Mouse (Mus musculus): ENCODE measurements around the gene Bola1. TPM values are rescaled to one million over a fixed set of nuclear protein-coding genes. Genes with fewer than 3 reads are reported as not detected.
"Not testable (repeated sequence)": the region's sequence is repeated elsewhere in the genome, so short reads cannot be mapped to it uniquely, and the experiment has no call there.

Bola1 gene
- polyA plus RNA-seq (2014; fragmentation: Nextera tagmentation; extraction: Ambion mirVana) = 47.5 and 49.6 TPM in 2 replicates

- no peaks in the 10 kb centered on the region for H3K36me3 ChIP-seq (ENCODE audit: control insufficient read depth, insufficient read depth, low read length)
- under 1% methylated on average over 37 of the region's 37 CpGs for WGBS (ENCODE audit: insufficient replicate concordance)
- peaks cover 17% of the 10 kb centered on the region; the same call in 1 of the 2 replicates for H3K4me1 ChIP-seq (ENCODE audit: control insufficient read depth, insufficient read depth, low read length)
- no peaks in the 10 kb centered on the region for H3K27me3 ChIP-seq (ENCODE audit: control insufficient read depth, insufficient read depth, low read length)
- H3K4me2 ChIP-seq = peak within 1 kb of the TSS; percentile 67
- peak; percentile 76 for ATAC-seq (replicated peaks; ENCODE audit: insufficient number of reproducible peaks, low FRiP score, low TSS enrichment)
- peak within 1 kb of the TSS; percentile 99 for H3K27ac ChIP-seq (ENCODE audit: low read depth, low read length)
- H3K9ac ChIP-seq (ENCODE audit: low read depth, low read length) = peak within 1 kb of the TSS; percentile 97
- H3K4me3 ChIP-seq (ENCODE audit: low read depth, low read length) = peak within 1 kb of the TSS; percentile 66
- no peaks in the 10 kb centered on the region for H3K9me3 ChIP-seq (replicated peaks; ENCODE audit: control insufficient read depth, low read length)
Observed at GRCm38 (mm10) chr3:96219661-96220130, at the start of gene Bola1, which contains the start of gene Hist2h2ab. Gene Bola1, minus strand, starts transcription at chr3:96219709. Gene Hist2h2ab, plus strand, starts transcription at chr3:96219865.

- Histone ChIP-seq H3K4me3 (ENCODE audit: low read depth, low read length) (peak overlapping the region; percentile 39), H3K9ac (ENCODE audit: low read depth, low read length) (peak overlapping the region; percentile 79), H3K27ac (ENCODE audit: low read depth, low read length) (peak overlapping the region; percentile 97), H3K4me2 (peak overlapping the region; percentile 77)
- ATAC-seq (replicated peaks; ENCODE audit: insufficient number of reproducible peaks, low FRiP score, low TSS enrichment) = peak; percentile 13; the same call in 1 of the 2 replicates
- H3K36me3 ChIP-seq (ENCODE audit: control insufficient read depth, insufficient read depth, low read length); H3K4me1 ChIP-seq (ENCODE audit: control insufficient read depth, insufficient read depth, low read length); H3K27me3 ChIP-seq (ENCODE audit: control insufficient read depth, insufficient read depth, low read length); H3K9me3 ChIP-seq (replicated peaks; ENCODE audit: control insufficient read depth, low read length): not testable (repeated sequence)
- under 1% methylated on average over 9 of the region's 44 CpGs for WGBS (ENCODE audit: insufficient replicate concordance)
Observed at GRCm38 (mm10) chr3:96268776-96269378, 49.4 kb upstream of the Bola1 start.

- Histone ChIP-seq H3K4me2 (peak within 1 kb of the TSS; percentile 77), H3K36me3 (ENCODE audit: control insufficient read depth, insufficient read depth, low read length) (no peaks in the 10 kb centered on the region), H3K9me3 (replicated peaks; ENCODE audit: control insufficient read depth, low read length) (no peaks in the 10 kb centered on the region), H3K9ac (ENCODE audit: low read depth, low read length) (peak within 1 kb of the TSS; percentile 79), H3K27me3 (ENCODE audit: control insufficient read depth, insufficient read depth, low read length) (no peaks in the 10 kb centered on the region), H3K4me1 (ENCODE audit: control insufficient read depth, insufficient read depth, low read length) (no peaks in the 10 kb centered on the region; the same call in 1 of the 2 replicates), H3K27ac (ENCODE audit: low read depth, low read length) (peak within 1 kb of the TSS; percentile 97), H3K4me3 (ENCODE audit: low read depth, low read length) (peak within 1 kb of the TSS; percentile 39)
- ATAC-seq (replicated peaks; ENCODE audit: insufficient number of reproducible peaks, low FRiP score, low TSS enrichment) = peak; percentile 52
- 27% methylated on average over 28 of the region's 30 CpGs for WGBS (ENCODE audit: insufficient replicate concordance)
Observed at GRCm38 (mm10) chr3:96268051-96268775, 48.7 kb upstream of the Bola1 start, which contains the start of gene Hist2h3b. Gene Hist2h3b, plus strand, starts transcription at chr3:96268654.

- H3K36me3 ChIP-seq (ENCODE audit: control insufficient read depth, insufficient read depth, low read length) = no peaks in the 10 kb centered on the region
- H3K4me3 ChIP-seq (ENCODE audit: low read depth, low read length) = no peak overlapping the region
- H3K27me3 ChIP-seq (ENCODE audit: control insufficient read depth, insufficient read depth, low read length) = no peaks in the 10 kb centered on the region
- 80% methylated on average over 4 of the region's 4 CpGs for WGBS (ENCODE audit: insufficient replicate concordance)
- H3K4me1 ChIP-seq (ENCODE audit: control insufficient read depth, insufficient read depth, low read length) = no peaks in the 10 kb centered on the region; the same call in 1 of the 2 replicates
- peak overlapping the region; percentile 61 for H3K4me2 ChIP-seq
- ATAC-seq (replicated peaks; ENCODE audit: insufficient number of reproducible peaks, low FRiP score, low TSS enrichment) = no peak
- peak overlapping the region; percentile 82 for H3K27ac ChIP-seq (ENCODE audit: low read depth, low read length)
- H3K9me3 ChIP-seq (replicated peaks; ENCODE audit: control insufficient read depth, low read length) = no peaks in the 10 kb centered on the region
- H3K9ac ChIP-seq (ENCODE audit: low read depth, low read length) = no peak overlapping the region
Observed at GRCm38 (mm10) chr3:96267541-96267940, 48.0 kb upstream of the Bola1 start.

GRCm38 (mm10) chr3:96266132-96266710 lies 46.7 kb upstream of the Bola1 start:
- Histone ChIP-seq H3K27me3 (ENCODE audit: control insufficient read depth, insufficient read depth, low read length) (no peaks in the 10 kb centered on the region), H3K27ac (ENCODE audit: low read depth, low read length) (no peak overlapping the region), H3K9me3 (replicated peaks; ENCODE audit: control insufficient read depth, low read length) (no peaks in the 10 kb centered on the region), H3K4me3 (ENCODE audit: low read depth, low read length) (no peak overlapping the region), H3K4me2 (no peak overlapping the region), H3K9ac (ENCODE audit: low read depth, low read length) (no peak overlapping the region), H3K36me3 (ENCODE audit: control insufficient read depth, insufficient read depth, low read length) (no peaks in the 10 kb centered on the region), H3K4me1 (ENCODE audit: control insufficient read depth, insufficient read depth, low read length) (peaks cover 5% of the 10 kb centered on the region)
- no peak for ATAC-seq (replicated peaks; ENCODE audit: insufficient number of reproducible peaks, low FRiP score, low TSS enrichment)
- WGBS (ENCODE audit: insufficient replicate concordance) = 60% methylated on average over 8 of the region's 8 CpGs

- peaks cover 5% of the 10 kb centered on the region for H3K4me1 ChIP-seq (ENCODE audit: control insufficient read depth, insufficient read depth, low read length)
- H3K4me2 ChIP-seq = peak overlapping the region; percentile 87; the same call in 1 of the 2 replicates
- no peak overlapping the region for H3K4me3 ChIP-seq (ENCODE audit: low read depth, low read length)
- peak overlapping the region; percentile 98; the same call in 1 of the 2 replicates for H3K27ac ChIP-seq (ENCODE audit: low read depth, low read length)
- H3K9me3 ChIP-seq (replicated peaks; ENCODE audit: control insufficient read depth, low read length) = no peaks in the 10 kb centered on the region
- no peaks in the 10 kb centered on the region for H3K27me3 ChIP-seq (ENCODE audit: control insufficient read depth, insufficient read depth, low read length)
- no peak for ATAC-seq (replicated peaks; ENCODE audit: insufficient number of reproducible peaks, low FRiP score, low TSS enrichment)
- no peaks in the 10 kb centered on the region for H3K36me3 ChIP-seq (ENCODE audit: control insufficient read depth, insufficient read depth, low read length)
- peak overlapping the region; percentile 88 for H3K9ac ChIP-seq (ENCODE audit: low read depth, low read length)
- 76% methylated on average over 7 of the region's 7 CpGs for WGBS (ENCODE audit: insufficient replicate concordance)
Observed at GRCm38 (mm10) chr3:96264404-96264949, 45.0 kb upstream of the Bola1 start.

- ATAC-seq (replicated peaks; ENCODE audit: insufficient number of reproducible peaks, low FRiP score, low TSS enrichment) = no peak
- H3K9ac ChIP-seq (ENCODE audit: low read depth, low read length) = peak overlapping the region; percentile 88
- H3K36me3 ChIP-seq (ENCODE audit: control insufficient read depth, insufficient read depth, low read length) = no peaks in the 10 kb centered on the region
- peak overlapping the region; percentile 98 for H3K27ac ChIP-seq (ENCODE audit: low read depth, low read length)
- H3K4me1 ChIP-seq (ENCODE audit: control insufficient read depth, insufficient read depth, low read length) = peaks cover 5% of the 10 kb centered on the region
- H3K4me2 ChIP-seq = peak overlapping the region; percentile 87
- no peaks in the 10 kb centered on the region for H3K27me3 ChIP-seq (ENCODE audit: control insufficient read depth, insufficient read depth, low read length)
- H3K4me3 ChIP-seq (ENCODE audit: low read depth, low read length) = peak overlapping the region; percentile 57
- WGBS (ENCODE audit: insufficient replicate concordance) = 12% methylated on average over 27 of the region's 27 CpGs
- no peaks in the 10 kb centered on the region for H3K9me3 ChIP-seq (replicated peaks; ENCODE audit: control insufficient read depth, low read length)
Observed at GRCm38 (mm10) chr3:96263558-96264403, 44.3 kb upstream of the Bola1 start.
